Mouse (Mus musculus) small intestine, adult 2 months (tissue): Measurements from ENCODE around the gene Mroh2a.

Experiments
- CTCF ChIP-seq: fragments of 200-500 bp; IDR thresholded peaks from 2 replicates; pipeline ENCODE4 v1.5.1; 2012; ENCODE audit warnings: low read depth, mild to moderate bottlenecking, control low read depth, inconsistent platforms, low read length, moderate library complexity, mixed read lengths; ENCODE audit not compliant: insufficient replicate concordance, insufficient read length; ENCODE audit errors: extremely low read depth
- POLR2A ChIP-seq: fragments of 200-500 bp; IDR thresholded peaks from 2 replicates; pipeline ENCODE4 v1.6.1; 2012; ENCODE audit warnings: low read depth, mild to moderate bottlenecking, control low read depth, inconsistent platforms, low read length, moderate library complexity

- no peak for TF ChIP-seq CTCF
- no peak for TF ChIP-seq POLR2A
Observed at GRCm38 (mm10) chr1:88230981-88231802, 4.4 kb downstream of the Mroh2a start.
